Mouse (Mus musculus) megakaryocyte, embryonic 14.5 days (primary cell): ENCODE data around the gene Dab1.

Experiments
- FLI1 ChIP-seq: IDR thresholded peaks from 2 replicates; pipeline ENCODE4 v1.6.1; 2012; ENCODE audit warnings: low read length, inconsistent platforms, mixed read lengths
- GATA1 ChIP-seq: IDR thresholded peaks from 3 replicates; pipeline ENCODE4 v1.6.1; 2012; ENCODE audit warnings: mixed read lengths, low read length, inconsistent platforms, borderline replicate concordance

GRCm38 (mm10) chr4:104462932-104463780 lies 844.0 kb downstream of the Dab1 start:
- TF ChIP-seq GATA1 (no peak), FLI1 (no peak)
